Mouse (Mus musculus) cortical plate, adult 2 months (tissue): Measurements from ENCODE around the gene 4933407L21Rik. TPM values are rescaled to one million over a fixed set of nuclear protein-coding genes. Genes with fewer than 3 reads are reported as not detected.

Source experiments
- H3K27ac ChIP-seq: fragments of 200-500 bp; 2 replicates; pipeline ENCODE4 v1.5.1; 2012; ENCODE audit warnings: low read length, control low read depth, inconsistent platforms; ENCODE audit not compliant: insufficient read depth
- H3K4me1 ChIP-seq: fragments of 200-500 bp; 2 replicates; pipeline ENCODE4 v1.6.1; 2011; ENCODE audit warnings: low read length; ENCODE audit not compliant: control insufficient read depth, insufficient read depth
- H3K4me3 ChIP-seq: fragments of 200-500 bp; 2 replicates; pipeline ENCODE4 v1.5.1; 2011; ENCODE audit warnings: mild to moderate bottlenecking, low read length, control low read depth; ENCODE audit not compliant: insufficient read depth
- CTCF ChIP-seq: fragments of 200-500 bp; IDR thresholded peaks from 2 replicates; pipeline ENCODE4 v1.5.1; 2011; ENCODE audit warnings: mild to moderate bottlenecking, control low read depth, low read length; ENCODE audit not compliant: insufficient read depth; ENCODE audit errors: extremely low read depth
- POLR2A ChIP-seq: fragments of 200-500 bp; IDR thresholded peaks from 2 replicates; pipeline ENCODE4 v1.6.1; 2011; ENCODE audit warnings: mild to moderate bottlenecking, low read length, control low read depth; ENCODE audit not compliant: insufficient read depth; ENCODE audit errors: extremely low read depth
- polyA plus RNA-seq: library from polyadenylated mRNA; depleted of rRNA; stranded (reverse); fragments of >200 nt; gene quantifications from 2 replicates; pipeline ENCODE4 v1.2.3, GENCODE M21; 2012

Gene 4933407L21Rik
- polyA plus RNA-seq, 1 experiment: 6.6 TPM

DNA sequence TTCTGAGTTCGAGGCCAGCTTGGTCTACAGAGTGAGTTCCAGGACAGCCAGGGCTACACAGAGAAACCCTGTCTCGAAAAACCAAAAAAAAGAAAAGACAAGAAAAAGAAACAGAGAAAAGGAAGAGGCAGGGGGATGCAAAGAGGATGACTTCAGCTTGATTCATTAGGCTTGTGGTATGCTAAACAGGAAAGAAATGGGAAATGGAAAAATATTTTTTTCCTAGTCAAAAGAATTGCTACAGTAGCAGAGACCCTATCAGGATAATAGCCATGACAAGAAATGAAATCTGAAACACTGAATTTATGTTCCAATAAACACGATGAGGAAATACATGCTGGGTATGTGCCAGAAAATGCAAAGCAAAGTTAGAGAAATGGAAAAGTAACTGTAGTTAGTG, 26.9 kb downstream of the 4933407L21Rik start:
- TF ChIP-seq CTCF (no peak), POLR2A (no peak)
- Histone ChIP-seq H3K4me1 (peaks cover 13% of the 10 kb centered on the region), H3K27ac (no peak overlapping the region), H3K4me3 (no peak overlapping the region)

DNA sequence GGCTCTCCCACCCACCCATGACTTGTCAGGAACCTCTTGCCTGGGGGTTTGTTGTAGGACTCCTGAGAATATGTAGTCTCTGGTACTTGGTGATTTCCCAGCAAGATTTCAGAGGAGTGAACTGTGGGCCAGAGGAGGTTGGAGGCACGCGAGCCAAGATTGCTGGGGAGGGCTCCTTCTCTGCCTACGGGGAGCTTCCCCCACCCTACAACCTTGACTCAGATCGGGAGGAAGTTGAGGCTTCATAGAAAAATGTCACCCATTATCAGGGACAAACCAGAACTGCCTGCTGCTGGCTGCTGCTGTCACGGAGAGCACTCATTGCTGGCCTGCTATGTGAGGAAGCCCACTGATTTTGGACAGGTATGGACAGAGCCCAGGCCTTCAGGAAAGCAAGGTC, 29.0 kb downstream of the 4933407L21Rik start:
- Histone ChIP-seq H3K4me1 (peaks cover 14% of the 10 kb centered on the region), H3K27ac (peak overlapping the region; percentile 48; the same call in 1 of the 2 replicates), H3K4me3 (no peak overlapping the region)
- TF ChIP-seq POLR2A (no peak), CTCF (no peak)

DNA sequence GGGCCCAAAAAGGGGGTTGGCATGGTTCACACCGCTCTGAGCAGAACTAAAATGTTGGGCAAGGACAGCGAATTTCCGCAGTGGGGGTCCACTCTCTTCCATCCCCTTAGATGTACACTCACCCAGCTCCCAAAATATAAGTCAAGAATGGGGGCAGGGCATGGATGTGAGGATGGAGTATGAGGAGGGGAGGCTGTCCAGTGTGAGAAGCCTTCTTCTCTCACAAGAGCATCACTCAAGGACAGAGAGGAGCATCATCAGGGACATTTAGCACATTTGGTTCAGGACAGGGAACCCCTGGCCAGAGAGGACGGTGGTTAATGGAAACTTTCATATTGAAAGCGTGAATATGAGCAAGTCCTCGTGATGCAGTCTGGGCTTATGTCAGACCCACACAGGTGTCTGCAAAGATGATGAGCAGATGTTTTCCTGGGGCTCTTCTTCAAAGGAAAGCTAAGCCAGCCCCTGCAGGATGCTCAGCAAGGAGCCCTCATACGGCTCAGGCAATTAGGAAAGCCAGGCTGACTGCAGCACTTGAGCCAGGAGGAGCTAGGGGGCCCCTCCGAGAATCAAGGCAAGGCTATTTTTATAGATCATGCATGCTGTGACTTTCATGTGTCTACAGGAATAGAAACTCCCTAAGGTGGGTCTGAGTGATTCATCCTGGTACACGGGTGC, 29.8 kb downstream of the 4933407L21Rik start:
- H3K27ac ChIP-seq: 0 out of 2 replicates have a peak overlapping the region, but pooled peaks have one; percentile 58
- TF ChIP-seq POLR2A (no peak), CTCF (no peak)
- H3K4me1 ChIP-seq: peaks cover 14% of the 10 kb centered on the region
- H3K4me3 ChIP-seq: no peak overlapping the region

DNA sequence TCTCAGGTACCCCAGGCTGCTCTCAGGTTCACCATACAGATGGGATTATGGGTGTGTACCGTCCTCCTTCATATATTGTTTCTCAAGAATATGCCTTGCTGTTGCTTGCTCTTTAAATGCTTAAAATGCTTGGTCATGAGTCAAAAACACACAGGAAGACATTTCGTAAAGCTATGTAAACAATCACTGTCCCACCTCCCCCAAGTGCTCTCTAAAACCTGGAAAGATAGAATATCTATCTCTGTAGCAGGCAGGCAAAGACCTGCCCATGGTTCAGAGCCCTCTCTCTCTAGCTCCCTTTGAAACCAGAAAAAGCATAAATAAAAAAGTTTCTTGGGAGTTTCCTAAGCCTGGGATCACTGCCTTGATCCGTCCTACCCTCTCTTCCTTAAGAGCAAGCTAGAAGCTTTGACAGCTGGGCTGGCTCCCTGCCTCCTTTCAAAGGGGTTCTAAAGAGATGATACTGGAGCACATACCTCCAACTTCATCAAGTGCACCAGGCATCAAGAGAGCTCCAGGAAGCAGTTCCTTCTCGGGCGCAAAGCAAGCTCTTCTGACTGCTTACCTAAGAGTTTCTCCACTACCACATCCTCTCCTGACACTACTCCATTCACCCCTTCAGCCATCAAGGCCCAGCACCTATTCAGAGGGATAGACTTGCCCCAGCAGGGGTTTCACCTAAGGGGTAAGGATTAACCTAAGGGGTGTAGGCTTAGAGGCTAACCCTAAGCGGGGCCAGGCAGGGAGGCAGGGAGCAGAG, 31.0 kb downstream of the 4933407L21Rik start:
- H3K4me3 ChIP-seq: no peak overlapping the region
- peaks cover 14% of the 10 kb centered on the region for H3K4me1 ChIP-seq
- TF ChIP-seq POLR2A: no peak
- no peak for TF ChIP-seq CTCF
- H3K27ac ChIP-seq: peak overlapping the region; percentile 60

DNA sequence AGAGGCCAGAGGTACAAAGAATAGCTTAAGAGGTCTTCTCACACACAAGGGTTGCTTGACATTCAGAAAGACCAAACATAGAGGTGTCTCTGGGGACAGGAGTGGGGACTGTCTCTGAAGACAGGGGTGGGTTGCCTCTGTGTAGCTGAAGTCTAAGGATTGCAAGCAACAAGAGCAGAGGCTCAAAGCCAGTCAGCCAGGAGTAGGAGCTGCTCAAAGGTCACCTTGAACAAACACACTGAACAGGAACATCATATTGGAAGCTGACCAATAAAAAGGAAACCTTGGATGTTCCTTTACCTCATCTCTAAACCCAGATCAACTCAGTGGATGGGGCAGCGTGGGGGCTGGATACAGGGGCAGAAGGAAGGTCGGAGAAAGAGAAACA, 31.6 kb downstream of the 4933407L21Rik start:
- 0 out of 2 replicates have a peak overlapping the region, but pooled peaks have one; percentile 38 for H3K27ac ChIP-seq
- no peak overlapping the region for H3K4me3 ChIP-seq
- no peak for TF ChIP-seq POLR2A
- no peak for TF ChIP-seq CTCF
- peaks cover 14% of the 10 kb centered on the region for H3K4me1 ChIP-seq

DNA sequence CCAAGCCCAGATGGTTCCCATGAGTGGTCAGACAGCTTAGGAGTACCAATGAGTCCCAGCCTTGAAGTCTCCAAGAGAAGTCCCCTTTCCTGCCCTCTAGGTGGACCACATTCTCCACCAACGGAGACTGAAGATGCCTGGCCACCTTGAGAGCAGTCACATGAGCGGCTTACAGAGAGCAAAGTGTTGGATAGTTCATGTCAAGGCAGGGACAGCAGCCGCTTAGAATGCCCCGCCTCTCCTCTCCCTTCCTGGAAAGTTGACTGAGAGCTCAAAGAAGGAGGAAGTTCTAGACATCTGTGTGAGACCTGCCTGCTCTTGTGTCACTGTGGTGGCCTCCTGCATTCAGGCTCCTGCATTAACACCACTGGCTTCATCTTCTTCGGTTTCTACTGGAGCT, 32.6 kb downstream of the 4933407L21Rik start, which contains the start of gene Gpr55:
TSS of gene Gpr55 (minus strand) at position 135 of the 400 bp plus-strand sequence.
- Histone ChIP-seq H3K27ac (no peak within 1 kb of the TSS), H3K4me3 (no peak within 1 kb of the TSS), H3K4me1 (peaks cover 14% of the 10 kb centered on the region)
- no peak for TF ChIP-seq POLR2A
- TF ChIP-seq CTCF: no peak

DNA sequence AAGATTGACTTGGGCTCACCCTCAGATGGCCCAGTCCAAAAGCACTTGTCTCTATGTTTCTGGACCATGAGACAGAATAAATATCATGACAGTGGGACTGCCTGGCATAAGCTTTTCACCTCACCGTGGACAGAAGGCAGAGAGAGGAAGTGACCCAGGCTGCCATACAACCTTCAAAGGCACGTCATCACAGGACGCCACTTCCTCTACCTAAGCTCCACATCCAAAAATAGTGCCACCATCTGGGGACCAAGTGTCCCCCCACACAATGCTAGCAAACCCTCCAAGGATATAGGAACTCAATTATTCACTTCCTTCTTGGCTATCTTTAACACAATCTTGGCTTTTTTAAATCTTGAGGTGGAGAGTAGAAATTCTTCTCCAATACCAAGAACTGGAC, 33.8 kb downstream of the 4933407L21Rik start:
- TF ChIP-seq CTCF (no peak), POLR2A (no peak)
- Histone ChIP-seq H3K4me1 (peaks cover 14% of the 10 kb centered on the region), H3K4me3 (no peak overlapping the region), H3K27ac (no peak overlapping the region)

DNA sequence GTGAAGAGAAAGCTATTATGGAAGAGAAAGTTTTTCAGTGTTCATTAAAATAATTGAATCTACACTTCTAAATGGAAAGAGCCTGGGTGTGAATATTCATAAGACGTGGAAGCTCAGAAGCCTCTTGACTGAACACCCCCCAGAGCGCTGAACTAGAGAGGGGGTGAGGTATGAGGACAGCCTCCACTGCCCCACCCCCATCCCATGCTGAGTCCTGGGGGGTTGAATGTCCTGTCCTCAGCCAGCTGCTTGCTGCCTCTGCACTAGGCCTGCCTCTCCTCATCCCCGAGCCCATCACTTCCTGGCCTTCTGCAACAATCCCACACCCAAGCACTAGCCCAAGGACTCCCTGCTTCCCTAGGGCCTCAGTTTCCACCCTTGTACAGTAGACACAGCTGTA, 37.6 kb downstream of the 4933407L21Rik start:
- Histone ChIP-seq H3K27ac (no peak overlapping the region), H3K4me3 (no peak overlapping the region), H3K4me1 (peaks cover 1% of the 10 kb centered on the region; the same call in 1 of the 2 replicates)
- TF ChIP-seq CTCF: no peak
- TF ChIP-seq POLR2A: no peak

DNA sequence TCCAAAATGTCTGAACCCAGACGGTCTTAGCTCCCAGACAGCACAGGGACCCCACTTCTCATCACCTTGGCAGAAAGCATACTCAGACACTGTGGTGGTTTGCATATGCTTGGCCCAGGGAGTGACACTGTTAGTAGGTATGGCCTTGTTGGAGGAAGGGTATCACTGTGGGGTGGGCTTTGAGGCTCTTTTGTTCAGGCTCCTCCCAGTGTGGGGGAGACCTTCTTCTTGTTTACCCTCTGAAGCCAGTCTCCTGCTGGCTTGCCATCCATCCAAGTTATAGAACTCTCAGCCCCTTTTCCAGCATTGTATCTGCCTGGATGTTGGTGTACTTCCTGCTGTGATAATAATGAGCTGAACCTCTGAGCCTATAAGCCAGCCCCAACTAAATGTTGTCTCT, 40.8 kb downstream of the 4933407L21Rik start:
- no peaks in the 10 kb centered on the region; the same call in 1 of the 2 replicates for H3K4me1 ChIP-seq
- no peak for TF ChIP-seq CTCF
- TF ChIP-seq POLR2A: no peak
- no peak overlapping the region for H3K4me3 ChIP-seq
- no peak overlapping the region for H3K27ac ChIP-seq
